Mouse (Mus musculus): Measurements from ENCODE around the gene Sgms2.
A peak's percentile ranks its signal among the peaks of the same experiment; 100 is the strongest.

The Sgms2 gene

DNA sequence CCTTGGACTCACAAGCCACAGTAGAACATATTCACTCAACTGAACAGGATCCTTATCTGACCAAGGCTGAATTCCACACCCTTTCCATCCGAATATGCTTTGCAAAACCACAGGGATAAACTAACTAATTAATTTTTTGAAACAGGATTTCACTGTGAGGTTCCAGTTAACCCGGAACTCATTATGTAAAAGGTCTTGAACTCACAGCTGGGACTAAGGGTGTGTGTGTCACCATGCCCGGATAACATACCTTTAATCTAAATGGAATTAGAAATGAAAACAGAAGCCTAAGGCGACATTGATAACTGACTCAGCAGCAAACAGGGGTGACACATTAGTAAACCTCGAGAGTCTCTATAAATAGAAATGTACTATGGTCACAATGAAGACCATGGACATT, 5.8 kb downstream of the Sgms2 start:
- DNase-seq = no peak

DNA sequence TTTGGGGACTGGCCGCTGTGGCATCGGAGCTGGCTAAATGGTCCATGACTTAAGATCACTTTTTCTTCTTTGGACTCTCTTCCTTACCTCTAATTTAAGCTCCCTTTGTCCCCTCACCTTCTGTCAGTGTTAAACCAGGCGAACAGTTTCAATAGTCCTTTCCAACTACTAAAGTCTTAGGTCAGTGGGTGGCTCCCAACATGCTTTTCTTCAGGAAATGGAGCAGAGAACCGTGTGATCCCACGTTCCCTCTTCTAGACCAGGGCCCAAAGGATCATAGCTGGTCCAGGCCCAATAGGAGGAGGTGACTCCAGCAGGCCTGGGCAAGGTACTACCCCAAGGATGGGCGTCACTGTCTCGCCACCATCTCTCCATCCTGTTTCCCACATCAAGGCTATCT, 7.6 kb downstream of the Sgms2 start:
- no peak for DNase-seq

DNA sequence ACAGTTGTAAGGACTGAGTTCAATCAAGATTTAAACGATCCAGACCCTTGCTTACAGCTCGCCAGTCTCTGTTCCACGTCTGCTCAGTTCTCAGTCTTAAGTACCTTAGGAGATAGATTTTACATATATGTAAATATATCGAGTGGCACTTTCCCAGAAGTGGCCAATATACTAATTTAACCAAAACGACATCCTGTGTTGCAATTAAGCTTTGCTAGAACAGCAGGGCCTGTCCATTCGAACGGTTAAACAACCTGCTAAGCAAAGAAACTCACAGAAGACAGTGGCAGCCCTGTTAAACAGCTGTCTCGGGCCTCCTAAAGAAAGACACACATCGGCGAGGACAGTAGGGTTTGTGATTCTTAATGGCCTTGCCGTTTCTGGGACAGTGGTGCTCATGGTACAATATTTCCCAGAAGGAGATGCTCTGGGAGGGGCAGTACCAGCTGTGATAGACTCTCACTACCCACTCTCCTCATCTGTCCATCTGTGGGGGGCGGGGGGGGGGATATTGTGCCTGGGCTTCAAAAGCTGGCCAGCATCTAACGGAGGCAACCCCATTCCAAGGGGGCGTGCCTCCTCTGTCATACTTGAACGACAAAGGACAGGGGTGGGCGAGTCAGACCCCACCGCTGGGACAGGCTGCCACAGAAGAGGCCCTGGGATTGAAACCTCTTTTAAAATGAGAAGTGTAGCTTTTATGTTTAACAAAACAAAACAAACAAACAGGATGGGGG, 9.1 kb downstream of the Sgms2 start:
- DNase-seq = no peak

DNA sequence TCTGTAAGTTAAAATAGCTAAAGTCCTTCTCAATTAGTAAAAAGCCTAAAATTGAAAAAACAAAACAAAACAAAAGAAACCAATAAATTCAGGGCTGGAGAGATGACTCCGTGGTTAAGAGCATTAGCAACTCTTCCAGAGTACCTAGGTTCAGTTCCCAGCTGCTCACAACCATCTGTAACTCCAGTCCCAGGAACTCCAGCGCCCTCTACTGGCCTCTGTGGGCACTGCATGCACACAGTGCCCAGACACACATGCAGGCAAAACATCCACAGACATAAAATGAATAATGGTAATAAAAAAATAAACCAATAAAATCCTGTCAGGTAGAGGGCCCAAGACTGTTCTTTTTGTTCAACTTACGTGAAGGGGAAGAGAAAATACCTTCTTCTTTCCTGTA, 10.6 kb downstream of the Sgms2 start:
- DNase-seq = no peak

DNA sequence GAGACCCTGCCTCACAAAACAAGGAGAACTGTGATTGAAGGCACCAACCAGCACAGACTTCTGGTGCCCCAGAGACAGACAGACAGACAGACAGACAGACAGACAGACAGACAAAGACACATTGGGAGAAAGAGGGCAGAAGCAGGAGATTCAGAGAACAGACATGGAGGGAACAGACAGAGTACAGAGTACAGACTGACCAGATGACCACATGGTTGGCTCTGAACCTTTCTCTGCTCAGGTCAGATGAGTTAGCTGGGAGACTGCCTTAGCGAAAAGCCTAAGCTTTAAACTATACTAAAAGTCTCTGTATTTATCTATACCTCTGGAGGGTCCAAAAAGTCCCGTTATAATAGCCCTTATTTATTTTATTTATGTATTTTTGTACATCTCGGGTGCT, 11.8 kb downstream of the Sgms2 start:
- no peak for DNase-seq

DNA sequence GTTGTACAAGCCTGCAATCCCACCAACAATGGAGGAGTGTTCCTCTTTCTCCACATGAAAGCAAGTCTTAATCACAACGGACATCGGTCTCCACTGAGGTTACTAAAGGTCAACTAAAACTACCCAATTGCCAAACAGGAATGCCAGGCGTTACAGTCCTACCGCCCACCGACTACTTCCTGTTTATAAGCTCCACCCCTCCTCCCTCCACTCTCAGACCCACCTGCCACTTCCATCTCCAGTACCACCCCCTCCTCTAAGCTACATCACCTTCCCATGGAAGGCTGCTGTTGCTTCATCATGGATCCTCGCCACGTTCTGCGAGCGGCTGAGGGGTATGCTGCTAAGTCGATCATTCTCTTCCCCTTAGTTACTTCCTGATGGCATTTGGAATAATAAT, 15.2 kb downstream of the Sgms2 start:
- no peak for DNase-seq

DNA sequence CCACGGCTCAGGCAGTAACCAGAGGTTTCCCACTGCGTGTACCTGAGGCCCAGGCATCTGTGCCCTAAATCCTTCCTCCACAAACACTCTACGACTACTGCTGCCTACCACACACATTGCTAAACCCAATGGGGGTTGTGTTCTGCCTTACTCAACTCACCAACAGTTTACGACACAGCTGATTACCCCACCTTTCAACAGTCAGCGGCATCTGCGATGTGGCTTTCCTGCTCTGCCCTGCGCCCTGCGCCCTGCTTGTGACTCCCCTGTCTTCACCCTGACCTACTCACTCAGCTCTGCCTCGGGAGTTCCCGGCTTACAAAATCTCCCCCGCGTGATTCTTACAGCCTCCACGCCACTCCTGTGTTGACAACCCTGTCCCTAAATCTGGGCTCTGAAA, 16.7 kb downstream of the Sgms2 start:
- peak; percentile 58 to 63 for DNase-seq

DNA sequence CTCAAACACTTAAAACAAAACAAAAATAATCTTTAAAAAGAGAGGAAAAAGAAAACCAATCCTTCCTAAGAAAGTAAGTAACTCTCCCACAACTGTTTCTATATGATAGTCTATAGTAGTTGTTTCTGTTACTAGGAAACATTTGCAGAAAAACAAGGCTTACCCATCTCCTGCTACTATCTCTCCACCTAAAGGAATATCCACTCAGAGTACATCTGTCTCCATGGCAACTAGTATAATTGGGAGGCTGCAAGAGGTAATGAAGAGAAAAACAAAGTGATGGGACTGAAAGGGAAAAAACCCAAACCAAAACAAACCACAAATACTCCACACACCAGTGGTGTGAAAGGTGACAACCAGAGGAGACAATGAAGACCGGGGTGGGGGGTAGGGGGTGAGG, 17.7 kb downstream of the Sgms2 start:
- no peak for DNase-seq

DNA sequence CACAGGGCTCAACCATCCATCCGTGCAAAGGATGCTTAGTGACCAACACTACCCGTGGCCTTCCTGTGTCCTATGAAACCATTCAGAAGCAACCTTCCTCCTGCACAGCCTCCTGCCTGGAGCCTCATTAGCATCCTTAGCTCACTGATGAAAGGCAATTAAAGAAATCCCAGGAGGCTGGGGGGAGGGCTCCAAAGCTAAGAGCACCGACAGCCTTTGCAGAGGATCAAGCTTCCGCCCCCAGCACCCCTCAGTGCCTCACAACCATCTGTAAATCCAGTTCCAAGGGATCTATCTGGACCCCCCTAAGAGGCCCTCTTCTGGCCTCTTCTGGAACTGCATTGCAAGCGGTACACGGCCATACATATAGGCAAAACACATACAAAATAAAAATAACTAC, 19.4 kb downstream of the Sgms2 start:
- no peak for DNase-seq

DNA sequence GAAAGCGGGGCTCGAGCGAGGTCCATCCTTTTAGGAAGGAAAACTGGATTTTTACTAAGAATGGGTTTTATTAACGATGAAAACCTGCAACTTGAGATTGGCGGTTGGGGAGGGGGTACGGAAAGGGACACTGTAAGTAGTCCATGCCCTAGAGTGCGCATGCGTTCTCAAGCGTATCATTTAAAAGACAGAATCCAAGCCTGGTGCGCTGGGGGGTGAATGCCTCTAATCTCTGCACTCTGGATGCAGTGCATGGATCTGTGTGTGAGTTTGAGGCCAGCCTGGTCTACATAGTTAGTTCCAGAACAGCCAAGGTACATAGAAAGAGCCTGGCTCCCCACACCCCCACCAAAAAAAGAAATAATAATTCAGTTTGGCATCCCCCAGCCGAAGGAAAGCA, 19.8 kb downstream of the Sgms2 start:
- no peak for DNase-seq

DNA sequence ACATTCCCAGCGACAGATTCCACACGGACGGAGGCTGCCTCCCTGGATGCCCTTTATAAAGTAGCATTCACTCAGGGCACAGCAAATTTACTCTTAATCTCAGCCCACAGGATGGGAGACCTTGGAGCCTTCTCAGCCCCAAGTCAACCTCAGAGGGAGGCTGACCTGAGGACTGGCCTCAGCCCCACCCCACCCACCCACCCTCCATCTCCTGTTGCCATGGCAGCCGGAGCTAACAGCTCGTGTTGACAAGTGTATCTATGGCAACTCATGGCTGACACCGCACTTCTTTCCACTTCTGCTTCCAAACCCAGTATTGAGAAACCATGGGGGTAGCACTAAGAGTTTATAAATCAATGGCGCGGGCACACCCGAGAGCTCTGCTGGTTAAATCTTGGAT, 20.4 kb downstream of the Sgms2 start:
- DNase-seq = peak; percentile 59 to 63

DNA sequence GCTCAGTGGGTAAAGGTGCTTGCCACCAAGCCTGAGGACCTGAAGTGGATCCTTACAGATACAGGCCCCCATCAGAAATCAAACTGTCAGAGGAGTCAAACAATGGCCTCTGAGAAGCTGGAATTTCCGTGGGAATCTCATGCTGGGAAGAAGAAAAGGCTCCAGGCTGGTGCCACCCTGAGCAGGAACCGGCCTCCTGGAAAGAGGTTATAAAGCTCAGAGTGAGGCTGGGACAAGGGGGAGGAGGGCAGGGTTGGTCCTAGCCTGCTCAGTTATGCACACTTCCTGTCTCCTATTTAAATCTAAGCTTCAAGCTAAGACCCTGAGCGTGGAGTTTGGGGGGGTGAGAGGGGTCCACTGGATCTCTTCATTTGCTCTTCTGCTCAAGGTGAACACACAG, 21.6 kb downstream of the Sgms2 start:
- DNase-seq = no peak

DNA sequence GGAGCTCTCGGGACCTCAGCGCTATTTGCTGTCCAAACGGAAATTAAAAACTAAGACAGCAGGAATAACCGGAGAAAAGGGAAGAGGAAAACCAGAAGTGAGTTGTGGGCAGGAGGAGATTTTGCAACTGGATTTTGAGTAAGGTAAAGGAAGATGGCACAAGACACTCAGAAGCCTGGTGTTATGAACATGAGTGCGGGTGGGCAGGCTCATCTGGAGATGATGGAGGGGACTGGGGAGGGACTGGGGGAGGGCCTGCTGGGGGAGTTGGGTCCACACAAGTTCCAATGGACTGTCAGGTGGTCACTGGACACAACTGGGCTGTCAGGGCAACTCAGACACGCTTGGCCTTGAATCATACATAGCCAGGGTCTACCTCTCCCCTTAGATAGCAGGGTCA, 24.8 kb downstream of the Sgms2 start:
- DNase-seq = no peak

DNA sequence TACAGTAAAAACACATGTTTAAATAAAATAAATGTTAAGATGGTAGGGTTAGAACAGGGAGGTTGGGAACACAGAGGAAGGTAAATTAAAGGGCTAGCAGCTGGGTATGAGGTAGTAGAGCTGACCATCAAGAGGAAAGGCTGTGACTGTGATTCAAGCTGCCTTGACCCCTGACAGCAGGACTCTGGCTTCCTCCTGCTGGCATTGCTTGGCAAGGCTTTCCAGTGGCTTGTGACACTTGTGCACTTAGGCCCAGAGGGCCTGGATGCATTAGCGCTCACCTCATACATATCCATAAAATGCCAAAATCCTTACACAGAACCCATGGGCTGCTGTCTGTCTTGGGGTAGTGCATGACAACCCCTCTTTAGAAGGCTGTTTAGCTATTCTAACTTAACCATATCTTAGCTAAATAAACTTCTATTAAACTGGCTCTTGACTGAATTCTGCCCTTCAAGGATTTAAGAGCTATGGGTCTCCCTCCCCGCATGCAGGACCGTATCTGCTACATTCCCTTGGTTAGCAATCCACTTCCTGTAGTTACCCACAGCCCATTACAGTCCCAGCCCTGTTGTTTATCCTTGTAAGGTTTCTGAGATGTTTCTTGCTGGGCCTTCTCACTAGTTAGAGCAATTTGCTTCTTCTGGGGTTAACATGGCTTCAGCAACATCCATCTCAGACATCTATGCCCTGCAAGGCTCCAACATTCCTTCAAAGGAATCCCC, 25.5 kb downstream of the Sgms2 start:
- DNase-seq = no peak

DNA sequence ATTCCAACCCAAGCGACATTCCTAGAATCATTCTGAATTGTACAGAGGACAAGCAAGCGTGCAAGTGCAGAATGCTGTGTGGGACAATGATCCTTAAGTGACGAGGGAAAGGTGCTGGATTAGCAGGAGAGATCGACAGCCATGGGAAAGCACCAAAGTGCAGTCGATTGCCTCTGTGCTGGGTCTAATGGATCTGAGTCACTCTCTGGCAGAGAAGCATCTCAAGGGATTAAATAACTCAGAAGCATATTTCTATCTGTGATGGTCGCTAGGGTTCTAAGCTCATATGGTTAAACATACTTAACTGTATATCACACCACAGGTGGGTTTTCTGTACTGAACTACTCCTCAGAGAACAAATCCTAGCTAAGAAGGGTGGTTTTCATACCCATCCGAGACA, 118.2 kb downstream of the Sgms2 start:
- no peak for DNase-seq

DNA sequence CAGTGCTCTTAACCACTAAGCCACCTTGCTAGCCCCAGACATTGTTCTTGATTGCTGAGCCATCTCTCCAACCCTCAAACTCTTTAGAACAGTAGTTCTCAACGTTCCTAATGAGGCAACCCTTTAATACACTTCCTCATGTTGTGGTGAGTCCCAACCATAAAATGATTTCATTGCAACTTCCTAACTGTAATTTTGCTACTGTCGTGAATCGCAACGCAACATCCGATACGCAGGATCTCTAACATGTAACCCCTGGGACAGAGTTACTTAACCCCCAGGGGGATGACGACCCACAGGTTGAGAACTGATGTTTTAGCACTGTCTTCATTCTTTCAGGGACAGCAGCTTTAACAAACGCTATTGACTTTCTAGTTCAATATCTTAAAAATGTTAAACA, 122.5 kb downstream of the Sgms2 start:
- DNase-seq = no peak

DNA sequence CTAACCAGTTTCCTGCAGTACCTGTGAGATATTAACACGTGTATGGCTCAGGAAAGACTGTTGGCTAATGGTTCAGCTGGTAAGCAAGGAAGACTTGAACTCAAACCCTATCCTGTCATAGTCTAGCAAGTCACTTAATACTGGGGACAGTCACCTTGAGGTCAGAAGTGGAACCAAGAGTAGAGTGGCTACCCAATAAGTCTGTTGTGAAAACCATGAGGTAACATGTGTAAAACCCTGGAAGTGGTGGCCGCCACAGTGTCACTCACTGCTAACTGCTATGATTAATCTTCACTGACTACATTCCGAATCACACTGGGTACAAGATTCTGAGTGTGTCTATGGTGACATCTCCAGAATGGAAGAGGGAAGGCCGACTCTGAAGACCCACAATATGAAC, 123.8 kb downstream of the Sgms2 start:
- no peak for DNase-seq

DNA sequence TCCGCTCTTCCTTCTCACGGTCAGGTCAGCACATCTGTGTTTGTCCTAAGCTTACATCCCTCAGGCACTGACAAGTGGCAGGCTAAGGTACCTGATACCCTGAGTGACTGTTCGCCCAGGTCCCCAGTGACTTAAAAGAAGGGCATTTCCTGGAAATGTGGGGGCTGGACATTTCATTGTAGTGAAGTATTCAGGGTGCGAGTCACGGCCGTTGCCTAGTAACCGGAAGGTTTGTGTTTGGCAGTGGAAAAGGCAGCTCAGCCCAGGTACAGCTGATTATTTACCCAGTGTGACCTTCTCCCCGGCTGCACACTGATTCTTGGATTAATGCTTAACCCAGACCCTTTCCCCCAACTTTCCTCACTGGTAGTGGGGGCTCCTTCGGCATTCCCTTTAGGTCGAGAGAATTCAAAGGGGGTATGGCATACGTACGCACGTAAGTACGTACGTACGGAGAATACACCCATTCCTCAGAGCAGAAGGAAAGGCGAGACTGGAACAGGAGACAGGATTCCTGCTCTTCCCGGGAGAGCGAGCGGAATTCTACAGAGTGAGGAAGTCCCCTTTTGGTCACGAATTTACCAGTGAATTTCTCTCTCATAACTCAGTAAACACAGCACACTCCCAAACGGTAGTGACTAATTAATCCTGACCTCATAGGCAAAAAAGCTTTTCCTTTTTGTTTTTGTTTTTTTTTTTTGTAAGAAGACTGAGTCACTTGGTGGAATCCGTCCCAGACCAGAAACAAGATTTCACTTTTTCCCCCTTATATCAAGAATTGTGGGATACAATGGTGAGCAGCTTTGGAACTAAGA, 126.4 kb downstream of the Sgms2 start:
- peak; percentile 72 to 85 for DNase-seq

DNA sequence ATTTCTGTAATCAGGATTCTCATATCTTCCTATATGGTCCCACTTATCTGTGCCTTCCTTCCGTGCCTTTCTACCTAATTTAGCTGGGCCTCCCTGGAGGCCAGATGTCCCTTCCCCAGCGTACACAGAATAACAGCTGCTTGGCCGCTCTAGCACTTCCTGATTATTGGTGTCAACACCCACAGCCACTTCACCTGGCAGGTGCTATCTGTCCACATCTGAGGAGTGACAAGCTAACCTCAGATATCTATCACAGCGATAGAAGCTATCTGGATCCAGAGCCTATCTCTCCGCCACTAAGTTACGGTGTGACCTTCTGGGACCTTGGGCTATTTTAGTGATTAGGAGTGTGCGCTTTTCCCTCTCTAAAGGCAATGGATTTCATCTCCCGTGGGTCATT, 127.0 kb downstream of the Sgms2 start:
- no peak for DNase-seq

DNA sequence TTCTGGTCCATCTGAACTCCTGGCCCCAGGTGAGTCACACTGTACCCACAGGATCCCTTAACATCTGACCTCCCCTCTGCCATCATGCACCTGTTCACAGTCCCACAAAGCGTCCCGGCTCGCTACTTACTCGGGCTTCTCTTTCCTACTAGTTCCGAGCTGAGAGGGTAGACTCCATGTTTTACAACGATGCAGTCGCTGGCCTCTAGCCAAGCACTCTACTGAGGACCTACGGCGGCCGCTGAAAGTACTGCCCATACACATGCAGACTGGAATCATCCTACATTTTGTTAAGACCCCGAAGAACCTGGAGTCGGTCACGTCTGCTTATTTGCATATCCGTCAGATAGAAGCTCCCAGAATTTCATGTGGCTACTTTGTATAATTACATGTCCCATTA, 127.6 kb downstream of the Sgms2 start:
- no peak for DNase-seq

DNA sequence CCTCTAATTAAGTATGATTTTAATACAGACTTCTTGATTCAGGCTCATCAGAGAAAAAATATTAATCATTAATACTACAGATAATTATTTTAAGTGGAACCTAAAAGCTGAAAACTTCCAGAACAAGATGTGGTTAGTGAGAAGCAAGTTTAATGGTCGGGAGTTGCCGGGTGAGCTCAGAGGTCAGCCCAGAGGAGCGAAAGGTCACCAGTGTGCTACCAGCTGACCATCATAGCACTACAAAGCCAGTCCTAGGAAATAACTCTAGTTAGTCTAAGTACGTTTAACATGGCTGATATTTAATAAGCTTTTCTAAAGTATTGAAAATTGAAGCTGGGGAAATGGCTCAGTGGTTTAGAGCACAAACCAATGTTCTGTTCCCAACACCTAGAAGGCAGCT, 129.3 kb downstream of the Sgms2 start:
- no peak for DNase-seq

DNA sequence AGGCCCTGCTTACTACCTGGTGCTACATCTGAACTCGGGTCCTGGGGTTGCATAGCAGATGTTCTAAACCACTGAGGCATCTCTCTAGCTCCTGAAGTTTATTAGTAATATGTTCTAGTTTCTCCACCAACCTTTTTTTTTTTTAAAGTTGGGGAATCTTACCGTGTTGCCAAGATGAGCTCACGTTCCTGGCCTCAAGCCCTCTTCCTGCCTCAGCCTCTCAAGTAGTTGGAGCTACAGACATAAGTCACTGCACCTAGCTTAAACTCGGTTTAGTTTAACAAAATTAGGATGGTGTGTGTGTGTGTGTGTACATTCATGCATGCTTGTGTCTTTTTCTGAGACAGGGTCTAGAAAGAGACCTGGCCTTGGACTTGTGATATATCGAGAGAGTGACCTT, 132.2 kb downstream of the Sgms2 start:
- no peak for DNase-seq

DNA sequence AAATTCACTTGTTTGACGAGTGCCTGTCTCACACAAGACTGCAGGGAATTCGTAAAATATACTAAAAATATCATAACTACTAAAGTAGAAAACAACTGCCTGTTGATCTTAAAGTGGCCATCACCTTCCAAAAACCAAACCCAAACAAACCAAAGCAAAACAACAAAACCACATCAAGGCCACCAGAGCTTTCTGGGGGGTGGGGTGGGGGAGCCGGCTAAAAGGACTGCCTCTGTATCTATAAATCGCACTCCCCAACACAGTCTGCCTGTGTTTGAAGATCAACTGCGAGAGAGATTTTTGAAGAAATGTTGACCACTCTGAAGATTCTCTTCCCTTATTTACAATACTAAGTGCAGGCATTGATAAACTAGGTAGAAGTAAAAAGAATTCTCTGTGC, 133.0 kb downstream of the Sgms2 start:
- no peak for DNase-seq

DNA sequence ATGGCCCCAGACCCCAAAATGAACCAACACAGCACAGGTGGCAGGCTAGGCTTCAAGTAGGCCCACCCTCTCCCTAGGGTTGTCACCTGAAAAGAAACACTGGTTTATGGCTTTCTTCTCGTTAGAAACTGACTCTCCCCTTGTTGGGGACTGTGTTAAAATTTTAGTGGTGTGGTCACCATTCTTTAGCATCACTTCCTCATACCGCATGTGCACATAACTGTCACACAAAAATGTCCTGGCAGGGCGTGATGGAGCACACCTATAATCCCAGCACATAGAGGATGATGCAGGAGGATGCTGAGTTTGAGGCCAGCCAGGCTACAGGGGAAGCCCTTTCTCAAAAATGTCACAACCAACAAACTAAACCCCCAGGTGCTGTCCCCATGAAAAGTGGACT, 133.6 kb downstream of the Sgms2 start:
- DNase-seq = no peak
